Mouse (Mus musculus) embryo, embryonic 10 days (tissue): ENCODE measurements at regions not wholly inside any gene's neighbourhood (a gene's known extent, or its start where the extent isn't known, plus 50 kb on each side); places are given as distances from the start of the nearest gene placed in this dataset.

ENCODE experiments used
- DNase-seq: peaks from one replicate; pipeline ENCODE4 v3.0.0-alpha.2; 2015; ENCODE audit warnings: low spot score

DNA sequence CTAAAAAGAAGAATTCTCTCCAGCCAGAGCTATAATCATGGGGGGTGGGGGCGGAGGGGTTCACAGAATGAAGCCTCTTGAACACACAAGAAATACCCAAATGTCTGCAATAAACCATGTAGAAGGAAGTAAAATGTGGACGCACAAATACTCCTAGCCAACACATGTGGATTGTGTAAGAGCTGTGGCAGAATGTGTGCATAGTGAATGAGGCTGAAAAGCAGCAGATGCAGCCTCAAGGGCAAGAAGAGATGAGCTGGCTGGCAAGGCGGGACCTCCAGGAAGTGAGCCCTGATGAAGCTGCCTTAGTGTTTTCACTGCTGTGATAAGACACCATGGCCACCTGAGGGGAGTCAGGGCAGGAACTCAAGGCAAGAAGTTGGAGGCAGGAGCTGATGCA is 53.3 kb upstream of the Arhgap28 start:
- DNase-seq = no peak

DNA sequence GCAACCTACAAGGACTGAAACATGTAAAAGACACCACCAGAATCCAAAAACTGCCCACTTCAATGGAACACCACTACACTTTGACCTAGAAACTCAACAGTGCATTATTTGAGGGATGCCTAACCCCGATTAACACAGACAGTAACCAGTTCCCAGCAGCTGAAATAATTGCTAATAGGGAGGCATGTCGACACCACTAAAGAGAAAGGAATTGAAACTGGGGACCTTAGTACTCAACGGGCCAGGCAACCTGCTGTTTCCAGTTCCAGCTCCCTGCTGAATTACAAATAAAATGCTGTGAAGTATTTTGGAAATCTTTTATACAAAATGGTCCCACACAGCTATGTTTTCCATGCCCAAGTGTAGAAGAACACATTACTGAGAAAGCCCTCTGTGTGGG is 56.5 kb upstream of the Arhgap28 start:
- no peak for DNase-seq

DNA sequence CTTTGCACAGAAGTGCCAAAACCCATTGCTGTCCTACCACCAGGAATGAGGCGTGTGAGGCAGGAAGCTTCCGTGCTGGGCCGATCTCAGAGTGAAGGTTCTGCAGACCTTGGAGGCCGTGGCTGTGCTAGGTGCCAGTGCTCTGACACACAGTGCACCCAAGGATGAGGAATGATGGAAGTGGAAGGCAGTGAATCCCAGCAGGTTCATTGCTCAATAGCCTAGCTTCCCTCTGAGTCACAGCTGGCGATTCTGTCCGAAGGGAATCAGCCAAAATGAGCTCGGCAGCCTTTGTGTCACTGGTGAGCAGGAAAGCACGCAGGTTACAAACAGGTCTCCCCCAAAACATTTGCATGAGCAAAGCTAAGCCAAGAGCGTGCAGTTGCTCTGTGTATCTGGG is 61.8 kb upstream of the Arhgap28 start:
- DNase-seq = no peak

DNA sequence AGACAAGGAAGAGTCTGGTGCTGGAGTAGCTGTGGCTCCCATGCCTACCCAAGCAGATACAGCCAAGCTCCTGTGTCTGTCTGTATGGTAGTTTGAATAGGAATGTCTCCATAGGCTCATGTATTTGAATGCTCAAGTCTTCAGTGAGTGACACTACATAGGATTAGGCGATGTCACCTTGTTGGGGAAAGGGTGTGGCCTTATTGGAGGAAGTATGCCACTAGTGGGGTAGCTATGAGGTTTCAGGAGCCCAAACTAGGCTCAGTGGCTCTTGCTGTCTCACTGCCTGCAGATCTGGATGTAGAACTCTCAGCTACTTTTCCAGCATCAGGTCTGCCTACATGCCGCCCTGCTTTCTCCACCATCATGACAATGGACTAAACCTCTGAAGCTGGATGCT is 62.3 kb upstream of the Arhgap28 start:
- no peak for DNase-seq

DNA sequence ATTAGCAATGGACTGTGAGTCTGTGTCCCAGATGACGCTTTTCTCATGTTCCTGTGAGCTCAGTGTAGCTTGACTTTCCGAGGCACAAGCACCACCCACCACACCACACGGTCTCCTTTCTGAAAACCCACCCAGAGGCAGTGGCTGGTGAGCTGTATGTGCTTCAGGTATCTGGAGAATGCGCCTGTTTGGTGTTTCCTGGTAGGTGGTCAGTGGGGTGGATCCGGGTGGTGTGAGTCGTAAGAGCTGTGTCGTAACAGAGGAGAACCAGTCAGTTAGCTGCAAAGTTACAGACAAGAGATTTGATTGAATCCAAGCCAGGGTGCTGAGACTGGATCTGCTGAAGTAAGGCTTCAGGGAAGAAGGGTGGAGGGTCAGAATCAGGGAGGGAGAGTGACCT is 65.1 kb upstream of the Arhgap28 start:
- peak; percentile 32 for DNase-seq

DNA sequence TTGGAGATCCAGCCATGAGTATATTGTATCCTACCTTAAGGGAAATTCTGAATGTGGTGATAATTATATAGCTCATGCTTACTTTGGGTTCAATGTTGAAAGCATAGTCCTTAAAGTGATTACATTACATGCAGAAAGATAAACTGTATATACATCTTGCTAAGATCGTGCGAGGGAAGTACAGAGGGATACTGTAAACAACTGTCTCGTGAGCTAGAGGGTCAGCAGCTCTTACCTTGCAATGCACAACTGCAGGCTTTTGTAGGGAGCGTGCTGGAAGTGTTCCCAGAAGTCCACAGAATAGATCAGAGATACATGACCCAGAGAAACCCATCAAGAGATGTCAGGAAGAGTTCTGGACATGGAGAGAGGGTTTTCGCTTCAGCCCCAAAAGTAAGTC is 65.6 kb upstream of the Arhgap28 start:
- DNase-seq = no peak

DNA sequence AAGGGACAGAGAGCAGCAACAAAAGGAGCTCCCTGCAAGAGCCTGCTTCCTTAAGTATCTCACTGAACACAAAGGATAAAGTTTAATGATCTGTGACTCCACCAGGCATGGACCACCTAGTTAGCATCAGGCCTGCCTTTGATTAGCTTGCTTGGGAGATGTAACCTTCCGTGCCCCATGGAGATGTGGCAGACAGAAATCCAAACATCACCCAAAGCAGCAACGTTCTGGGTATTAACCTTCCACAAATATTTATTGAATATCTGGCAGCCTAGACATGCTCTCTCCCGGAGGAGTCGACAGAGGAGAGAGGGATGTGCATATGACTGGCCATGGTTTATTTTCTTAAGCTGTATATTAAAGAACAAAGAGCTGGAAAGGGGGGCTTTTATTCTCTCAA is 67.6 kb upstream of the Arhgap28 start:
- peak; percentile 72 for DNase-seq

DNA sequence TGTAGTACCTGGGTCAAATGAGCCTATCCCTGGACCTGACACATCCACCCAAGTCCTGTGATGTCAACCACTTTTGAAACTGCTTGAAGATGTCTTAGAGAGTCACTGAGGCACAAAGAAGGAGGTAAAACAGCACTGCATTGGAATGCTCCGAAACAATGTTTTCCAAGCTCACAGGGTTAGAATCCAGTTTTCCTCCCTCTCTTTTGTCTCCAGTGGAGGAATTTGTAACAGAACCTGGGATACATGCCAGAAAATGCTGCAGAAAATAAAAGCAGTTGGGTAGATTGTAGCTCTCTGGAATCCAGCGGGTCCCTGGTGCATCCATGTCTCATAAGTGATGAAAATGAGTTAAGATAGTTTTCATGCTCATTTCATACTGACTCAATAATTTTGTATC is 71.8 kb upstream of the Arhgap28 start:
- DNase-seq = no peak

DNA sequence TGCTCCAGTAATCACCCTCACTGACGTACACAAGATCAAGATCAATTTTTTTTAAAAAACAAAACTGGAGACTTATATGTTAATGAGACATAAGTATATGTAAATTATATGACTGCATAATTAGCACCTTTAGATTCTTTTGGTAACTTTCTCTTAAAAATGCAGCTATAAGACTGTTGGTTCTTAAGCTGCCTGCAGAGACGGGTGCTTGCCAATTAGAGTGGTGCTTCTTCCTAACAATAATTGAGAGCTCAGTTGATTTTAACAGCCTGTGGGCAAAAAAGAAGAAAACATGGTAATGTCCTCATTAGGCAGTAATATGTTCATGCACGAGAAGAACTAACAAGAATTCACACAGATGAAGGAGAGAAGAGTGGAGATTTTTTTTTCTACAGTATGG is 74.8 kb upstream of the Arhgap28 start:
- DNase-seq = no peak

DNA sequence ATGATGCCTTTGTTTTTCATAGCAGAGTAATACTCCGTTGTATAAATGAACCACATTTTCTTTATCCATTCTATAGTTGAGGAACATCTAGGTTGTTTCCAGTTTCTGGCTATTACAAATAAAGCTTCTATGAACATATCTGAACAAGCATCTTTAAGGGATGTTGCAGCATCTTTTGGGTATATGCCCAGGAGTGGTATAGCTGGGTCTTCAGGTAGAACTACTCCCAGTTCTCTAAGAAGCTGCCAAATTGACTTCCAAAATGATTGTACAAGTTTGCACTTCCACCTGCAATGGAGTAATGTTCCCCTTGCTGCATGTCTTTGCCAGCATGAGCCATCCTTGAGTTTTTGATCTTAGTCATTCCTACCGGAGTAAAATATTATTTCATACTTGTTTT is 80.5 kb upstream of the Arhgap28 start:
- DNase-seq = no peak

DNA sequence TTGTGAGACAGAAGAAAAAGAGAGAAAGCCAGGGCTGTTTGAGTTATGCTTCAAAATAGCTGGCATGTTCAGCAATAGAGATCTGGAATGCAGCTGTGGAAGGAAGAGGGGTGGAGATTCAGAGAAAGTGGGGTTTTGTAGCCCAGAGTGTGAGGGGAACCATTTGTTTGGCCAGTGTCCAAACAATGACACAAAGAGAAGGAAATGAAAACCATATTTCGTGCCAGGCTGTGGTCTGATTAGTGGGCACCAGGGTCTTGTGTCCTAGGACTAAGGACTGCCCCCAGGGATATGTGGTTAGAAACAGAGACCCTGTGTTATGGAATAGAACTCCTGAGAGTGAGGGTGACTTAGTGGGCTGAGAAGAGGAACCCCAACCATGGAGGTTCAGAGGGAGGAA is 83.2 kb upstream of the Arhgap28 start:
- DNase-seq = no peak

DNA sequence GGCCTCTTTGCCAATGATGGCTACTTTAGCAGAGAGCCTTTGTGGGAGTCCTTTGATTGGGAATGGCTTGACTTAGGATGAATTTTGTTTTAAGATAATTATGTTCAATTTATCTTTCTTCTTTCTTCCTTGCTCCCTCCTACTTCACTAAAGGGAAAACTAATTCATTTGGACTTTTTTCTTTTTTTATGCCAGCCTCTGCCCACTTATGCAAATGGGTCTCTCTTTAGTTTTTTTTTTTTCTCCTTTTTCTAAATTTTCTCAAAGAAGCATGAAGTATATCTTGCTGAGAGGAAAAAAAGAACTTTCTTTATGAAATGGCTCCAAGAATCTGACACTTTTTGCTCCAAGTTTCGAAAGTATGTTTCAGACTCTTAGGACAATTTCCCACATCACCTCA is 85.3 kb upstream of the Arhgap28 start:
- DNase-seq = no peak

DNA sequence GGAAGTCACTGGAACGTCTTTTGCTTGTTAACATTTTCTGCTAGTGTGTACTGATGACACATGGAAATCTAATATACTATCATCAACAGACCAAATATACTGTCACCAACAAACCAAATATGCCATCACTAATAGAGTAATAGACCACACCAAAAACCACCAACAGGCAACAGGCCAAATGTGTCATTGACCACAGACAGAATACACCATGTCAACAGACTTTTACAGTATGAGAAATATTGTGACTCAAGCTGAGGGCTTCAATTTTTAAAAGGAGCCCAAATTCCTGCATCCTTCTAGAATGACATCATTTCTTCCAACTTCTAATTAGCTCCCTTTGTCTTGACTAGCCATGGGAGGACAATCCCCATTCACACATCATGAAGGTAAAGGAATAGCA is 85.9 kb upstream of the Arhgap28 start:
- no peak for DNase-seq

DNA sequence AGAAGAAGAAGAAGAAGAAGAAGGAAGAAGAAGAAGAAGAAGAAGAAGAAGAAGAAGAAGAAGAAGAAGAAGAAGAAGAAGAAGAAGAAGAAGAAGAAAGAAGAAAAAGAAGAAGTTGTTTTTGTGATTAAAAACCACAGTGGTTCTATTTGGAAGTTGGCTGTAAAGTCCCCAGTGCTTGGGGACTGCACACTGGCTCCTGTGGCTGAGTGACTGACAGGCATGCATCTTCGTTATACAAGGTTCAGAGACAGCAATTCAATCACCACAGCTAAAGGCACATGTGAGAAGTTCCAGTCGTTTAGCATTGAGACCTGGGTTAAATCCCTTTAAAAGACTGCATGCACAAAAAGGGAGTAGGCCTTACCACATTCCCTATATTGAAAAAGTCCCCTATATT is 93.1 kb upstream of the Arhgap28 start:
- DNase-seq = no peak

DNA sequence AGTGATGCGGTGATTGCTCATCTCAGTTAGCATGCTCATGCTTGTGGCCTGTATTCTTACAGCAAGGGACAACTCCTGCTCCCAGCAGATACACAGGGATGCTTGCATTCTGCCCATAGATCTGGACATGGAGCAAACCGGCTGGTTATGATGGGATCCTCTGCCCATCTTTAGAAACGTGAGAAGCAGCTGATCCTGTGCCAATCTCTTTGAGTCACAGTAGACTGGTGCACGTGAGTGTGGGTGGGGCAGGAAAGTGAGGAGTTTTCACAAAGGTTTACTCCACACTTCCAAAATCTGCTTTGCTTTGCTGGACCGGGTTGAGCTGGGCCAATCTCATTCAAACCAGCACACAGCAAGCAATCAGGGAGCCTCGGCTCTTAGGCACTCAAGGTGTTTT is 93.5 kb upstream of the Arhgap28 start:
- DNase-seq = no peak

DNA sequence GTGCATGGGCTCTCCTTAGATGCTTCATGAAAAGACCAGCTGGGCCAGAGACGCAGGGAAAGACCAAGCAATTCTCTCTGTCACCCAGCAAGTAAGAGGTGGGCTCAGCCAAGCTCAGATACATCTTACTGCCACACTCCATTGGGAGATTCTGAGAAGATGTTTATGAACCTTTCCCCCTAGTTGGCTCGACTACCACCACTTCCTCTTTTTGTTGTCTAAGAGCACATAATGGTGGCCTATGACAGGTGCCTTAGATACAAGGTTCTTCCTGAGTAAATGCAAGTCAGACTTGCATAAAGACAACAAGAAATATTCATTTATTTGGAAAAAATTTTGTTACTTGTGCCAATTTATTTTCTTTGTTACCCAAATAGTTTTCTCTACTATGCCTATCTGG is 96.2 kb upstream of the Arhgap28 start:
- DNase-seq = no peak

DNA sequence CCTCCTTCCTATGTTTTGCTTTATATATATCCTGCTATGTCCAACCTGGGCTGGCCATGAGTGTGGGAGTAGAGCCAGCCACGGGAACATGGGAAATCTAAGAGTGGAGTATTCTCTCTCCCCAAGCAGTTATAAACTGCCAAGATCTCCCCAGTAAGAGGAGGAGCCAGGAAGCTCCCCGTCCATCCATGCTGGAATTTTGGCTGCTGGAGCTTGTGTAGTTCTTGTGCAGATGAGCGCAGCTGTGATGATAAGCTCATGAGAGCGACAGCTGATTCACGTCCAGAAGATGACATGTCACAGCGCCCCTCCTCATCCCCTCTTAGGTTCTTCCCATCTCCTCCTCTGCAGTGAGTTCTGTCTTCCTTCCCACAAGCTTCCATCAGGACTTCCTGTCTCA is 99.4 kb upstream of the Arhgap28 start:
- DNase-seq = no peak

DNA sequence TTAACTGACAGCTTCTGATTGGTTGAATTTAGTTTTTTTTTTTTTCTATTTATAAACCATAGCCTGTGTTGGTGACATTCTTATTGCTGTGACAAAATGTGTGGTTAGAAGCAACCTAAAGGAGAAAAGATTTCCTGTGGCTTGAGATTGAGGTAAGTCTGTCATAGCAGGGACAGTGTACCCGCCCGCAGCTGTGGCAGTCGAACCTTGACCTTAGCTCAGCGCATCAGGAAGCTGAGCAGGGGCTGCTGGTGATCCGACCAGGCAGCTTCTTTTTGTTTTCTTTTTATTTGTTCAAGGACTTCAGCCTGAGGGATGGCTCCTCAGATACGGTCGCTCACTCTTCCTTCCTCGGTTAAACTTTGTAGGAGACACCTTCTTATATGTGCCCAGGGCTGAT is 102.4 kb upstream of the Arhgap28 start:
- no peak for DNase-seq

DNA sequence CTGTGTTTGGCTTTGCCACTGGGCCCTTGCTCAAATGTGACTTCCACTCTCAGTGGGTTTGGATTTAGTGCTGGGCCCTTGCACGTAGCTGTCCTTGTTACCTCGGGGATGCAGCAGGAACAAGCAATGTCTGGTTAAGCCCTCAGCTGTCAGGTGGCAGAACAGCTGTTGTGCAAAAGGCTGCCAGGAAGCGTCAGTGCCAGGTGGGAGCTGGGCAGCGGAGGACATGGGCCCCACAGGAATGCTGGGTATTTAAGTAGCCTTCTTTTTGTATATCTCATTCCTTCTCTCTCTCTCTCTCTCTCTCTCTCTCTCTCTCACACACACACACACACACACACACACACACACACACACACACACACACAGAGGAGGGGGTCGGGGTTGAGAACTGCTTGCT is 104.0 kb upstream of the Arhgap28 start:
- no peak for DNase-seq

DNA sequence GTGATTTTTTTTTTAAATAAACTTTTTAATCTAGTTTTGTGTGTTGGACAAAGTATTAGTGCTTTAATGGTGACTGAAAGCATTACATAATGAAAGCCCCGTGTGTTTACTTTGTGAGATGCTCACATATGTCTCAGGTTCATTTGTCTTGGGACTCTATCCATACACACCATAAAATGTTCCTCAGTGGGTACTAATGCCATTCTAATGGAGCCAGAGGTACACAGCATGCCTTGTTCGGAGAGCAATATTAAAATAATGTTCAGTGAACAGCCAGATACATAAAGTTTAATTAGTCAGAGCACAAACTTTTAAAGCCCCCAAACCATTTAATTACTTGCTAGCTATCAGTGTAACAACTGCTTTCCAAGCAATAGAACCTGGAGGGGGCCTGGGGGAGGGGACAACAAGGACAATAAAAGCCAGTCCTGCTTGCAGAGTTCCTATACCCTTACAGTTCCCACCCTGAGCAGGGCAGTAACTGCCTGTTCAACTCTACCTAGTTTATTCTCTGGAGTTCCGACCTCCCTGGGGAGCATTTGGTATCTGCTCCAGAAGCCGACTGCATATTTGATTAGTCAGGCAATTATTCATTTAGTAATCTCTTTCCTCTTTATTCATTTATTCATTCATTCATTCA is 108.0 kb upstream of the Arhgap28 start:
- DNase-seq = no peak

DNA sequence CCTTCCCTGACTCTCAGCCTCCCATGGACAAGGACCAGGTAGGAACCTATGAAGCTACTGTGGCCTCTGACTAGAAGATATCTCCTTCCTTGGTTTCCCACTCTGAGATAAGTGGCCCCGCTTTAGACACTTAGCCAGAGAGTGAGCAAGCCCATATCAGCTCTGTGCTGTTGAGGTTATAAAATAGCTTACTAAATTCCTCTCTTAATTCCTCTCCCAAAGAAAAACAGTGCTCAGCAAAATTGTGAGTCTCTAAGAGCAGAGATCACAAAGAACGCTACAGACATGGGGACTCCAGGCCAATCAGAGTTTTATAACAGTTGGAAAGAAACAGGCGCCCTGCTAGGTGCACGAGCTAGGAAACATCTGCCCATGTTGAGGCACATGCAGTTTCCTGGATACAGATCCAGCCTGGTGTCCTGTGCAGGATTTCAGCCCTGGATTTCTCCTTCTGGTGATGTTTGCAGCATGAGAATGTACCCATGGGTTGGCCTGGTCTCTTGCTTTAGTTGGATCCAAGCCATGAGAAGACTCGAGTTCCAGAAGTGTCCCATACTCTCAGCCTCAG is 108.9 kb upstream of the Arhgap28 start:
- DNase-seq = no peak

DNA sequence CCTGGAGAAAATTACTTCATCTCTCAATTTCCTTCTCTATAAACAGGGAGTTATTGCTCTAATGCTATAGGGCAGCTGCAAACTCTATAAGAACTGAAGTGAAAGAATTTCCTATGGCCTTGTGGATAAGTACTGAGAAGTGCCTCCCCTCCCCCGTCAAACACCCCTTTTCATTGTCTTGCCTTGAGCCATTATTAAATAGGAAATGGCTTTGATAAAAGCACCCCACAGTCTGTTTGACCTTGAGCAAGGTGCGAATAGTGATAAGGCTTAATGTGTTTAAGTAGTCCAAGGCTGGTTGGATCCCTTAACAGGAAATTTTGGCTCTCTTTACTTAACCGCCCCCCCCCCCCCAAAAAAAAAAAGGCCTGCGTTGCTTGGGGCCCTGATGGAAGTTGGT is 111.7 kb upstream of the Arhgap28 start:
- DNase-seq = no peak

DNA sequence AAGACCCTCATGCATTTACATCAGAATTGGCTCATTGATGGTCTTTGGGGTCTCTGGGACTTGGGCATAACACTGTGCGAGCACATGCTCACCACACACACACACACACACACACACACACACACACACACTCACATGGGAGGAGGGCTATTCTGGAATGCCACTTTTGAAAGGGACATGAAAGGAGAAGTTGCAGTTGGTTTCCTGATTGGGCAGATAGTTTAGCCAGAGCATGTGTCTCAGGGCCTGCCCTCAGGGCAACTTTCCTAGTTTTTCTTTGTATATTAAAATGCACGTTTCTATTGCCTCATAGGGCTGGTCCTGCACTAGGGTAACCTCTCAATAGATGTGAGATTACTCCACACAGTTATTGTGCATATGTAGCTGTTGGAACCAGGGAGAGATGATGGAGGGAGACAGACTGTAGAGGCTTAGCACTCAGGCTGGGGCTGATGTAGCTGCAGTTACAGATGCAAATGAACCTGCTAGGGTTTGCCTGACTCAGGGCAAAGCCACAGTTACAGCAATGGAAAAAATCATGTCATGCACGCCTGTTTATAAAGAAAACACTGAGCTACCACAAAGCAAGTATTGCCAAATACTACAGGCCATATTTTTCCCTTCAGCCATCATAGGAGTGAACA is 115.3 kb upstream of the Arhgap28 start:
- DNase-seq = no peak

DNA sequence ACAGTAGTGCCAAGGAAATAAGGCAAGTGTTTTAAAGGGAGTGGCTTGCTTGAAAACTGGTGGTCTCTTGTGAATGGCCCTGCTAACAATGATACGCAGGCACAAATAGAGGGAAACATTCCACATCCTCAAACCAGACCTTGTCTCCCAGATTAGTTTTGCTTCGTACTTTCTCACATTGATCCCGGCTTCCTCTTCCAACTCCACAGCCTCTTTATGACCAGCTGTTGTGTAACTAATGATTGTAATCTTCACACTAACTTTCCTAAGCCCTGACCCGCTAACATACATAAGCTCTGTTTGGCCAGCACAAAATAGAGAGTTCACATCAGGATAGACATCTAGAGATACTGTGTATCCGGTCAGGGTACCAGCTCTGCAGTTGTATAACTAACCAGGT is 116.3 kb upstream of the Arhgap28 start:
- DNase-seq = no peak
